Mouse (Mus musculus): ENCODE measurements around the gene Ccdc57.
"Not testable (repeated sequence)": the region's sequence is repeated elsewhere in the genome, so short reads cannot be mapped to it uniquely, and the experiment has no call there.

Ccdc57 gene

DNA sequence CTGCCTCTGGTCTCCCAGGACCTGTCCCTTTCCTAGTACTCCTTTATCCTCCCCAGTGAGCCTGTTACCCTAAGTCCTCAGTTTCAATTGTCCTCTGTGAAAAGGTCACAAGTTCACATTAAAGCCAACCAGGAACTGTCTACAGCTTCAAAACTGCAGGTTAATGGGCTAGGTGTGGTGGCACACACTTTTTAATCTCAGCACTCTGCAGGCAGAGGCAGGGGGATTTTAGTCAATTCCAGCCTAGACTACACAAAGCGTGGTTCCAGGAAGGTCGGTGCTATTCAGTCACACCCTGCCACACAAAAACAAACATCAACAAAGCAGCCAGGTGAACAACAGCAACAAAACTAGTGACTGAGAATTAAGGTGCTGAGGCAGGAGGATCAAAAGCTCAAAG is 81.1 kb downstream of the Ccdc57 start:
- DNase-seq (ENCODE audit: low spot score): no peak

DNA sequence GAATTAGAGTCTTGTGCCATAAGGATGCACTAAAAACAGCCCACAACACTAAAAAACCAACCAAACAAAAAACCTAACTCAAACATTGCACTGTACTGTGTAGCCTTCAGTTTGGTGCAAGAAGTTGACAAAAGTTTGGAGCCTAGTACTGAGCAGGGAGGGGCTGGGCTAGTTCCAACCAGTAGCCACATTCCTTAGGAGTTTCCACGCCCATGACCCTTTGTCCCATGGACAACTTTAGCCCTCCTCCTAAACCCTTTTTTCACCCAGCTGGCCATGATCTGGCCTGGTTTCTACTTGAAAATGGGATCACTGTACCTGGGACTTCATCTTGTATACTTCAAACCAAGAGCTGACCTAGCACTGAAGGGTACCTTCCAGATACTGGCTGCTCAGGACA is 81.5 kb downstream of the Ccdc57 start:
- DNase-seq (ENCODE audit: low spot score): peak; percentile 17

DNA sequence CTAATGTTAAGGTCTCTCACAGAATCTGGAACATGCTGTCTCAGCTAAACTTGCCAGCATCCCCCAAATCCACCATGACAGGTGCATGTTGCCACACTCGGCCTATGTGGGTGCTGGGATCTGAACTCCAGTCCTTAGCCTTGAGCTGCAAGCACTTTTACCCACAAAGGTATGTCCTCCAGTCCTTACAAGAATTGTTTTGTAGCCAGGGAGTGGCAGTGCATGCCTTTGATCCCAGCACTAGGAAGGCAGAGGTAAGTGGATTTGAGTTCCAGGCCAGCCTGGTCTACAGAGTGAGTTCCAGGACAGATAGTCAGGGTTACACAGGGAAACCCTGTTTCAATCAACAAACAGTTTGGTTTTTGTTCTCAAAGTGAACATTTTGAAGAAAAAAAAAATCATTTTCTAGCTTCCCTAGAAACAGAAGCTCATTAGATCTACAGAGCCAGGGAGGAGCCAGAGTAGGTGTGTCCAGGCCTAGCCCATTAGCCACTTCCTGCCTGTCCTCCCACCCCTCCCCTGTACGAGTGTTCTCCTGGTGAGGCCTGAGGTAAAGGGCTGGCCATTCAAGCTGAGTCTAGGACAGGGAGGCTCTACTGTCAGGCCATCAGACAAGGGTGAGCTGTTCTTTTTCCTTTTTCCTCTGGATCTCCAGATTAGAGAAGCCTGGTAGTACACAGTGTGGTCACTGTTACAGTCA is 82.2 kb downstream of the Ccdc57 start:
- peak; percentile 61 for DNase-seq (ENCODE audit: low spot score)

DNA sequence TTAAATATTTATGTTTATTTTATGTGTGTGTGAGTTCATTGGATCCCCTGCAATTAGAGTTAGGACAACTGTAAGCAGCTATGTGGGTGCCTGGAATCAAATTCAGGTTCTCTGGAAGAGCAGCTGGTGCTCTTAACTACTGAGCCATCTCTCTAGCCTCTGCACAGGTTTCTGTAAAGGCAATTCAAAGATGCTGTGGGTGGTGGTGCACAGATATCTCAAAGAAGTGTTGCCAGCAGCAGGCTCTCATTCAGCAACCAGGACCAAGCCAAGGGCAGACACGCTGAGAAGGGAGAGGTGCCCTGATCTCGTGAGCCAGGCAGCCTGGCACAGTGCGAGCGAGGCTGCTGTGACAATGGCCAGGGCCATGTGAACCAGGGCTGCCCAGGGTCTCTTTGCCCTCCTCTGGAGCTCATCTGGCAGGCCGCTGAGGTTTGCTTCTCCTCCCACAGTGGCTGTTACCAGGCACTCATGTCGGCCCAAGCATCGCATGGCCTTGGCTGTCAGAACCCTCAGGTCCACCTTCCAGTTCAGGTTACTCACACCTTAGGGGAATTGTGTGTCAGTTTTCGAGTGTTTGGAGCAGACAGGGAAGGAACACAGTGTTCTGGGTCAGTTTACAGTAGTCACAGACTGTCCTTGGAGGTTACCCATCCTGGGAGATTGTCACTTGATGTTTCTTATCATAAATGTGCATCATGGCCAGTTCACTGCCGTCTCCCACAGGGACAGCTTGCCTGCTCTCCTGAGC is 85.8 kb downstream of the Ccdc57 start:
- no peak for DNase-seq (ENCODE audit: low spot score)

DNA sequence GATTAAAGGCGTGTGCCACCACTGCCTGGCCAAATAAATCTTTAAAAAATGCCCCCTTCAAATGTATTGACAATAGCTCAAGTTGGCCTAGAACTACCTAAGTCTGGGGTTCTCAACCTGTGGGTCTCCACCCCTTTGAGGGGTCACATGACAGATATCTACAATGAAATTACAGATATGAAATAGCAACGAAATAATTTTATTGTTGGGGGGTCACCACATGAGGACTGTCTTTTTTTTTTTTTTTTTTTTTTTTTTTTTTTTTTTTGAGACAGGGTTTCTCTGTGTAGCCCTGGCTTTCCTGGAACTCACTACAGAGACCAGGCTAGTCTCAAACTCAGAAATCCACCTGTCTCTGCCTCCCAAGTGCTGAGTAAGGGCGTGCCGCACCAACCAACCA is 88.3 kb downstream of the Ccdc57 start:
- no peak for DNase-seq (ENCODE audit: low spot score)

DNA sequence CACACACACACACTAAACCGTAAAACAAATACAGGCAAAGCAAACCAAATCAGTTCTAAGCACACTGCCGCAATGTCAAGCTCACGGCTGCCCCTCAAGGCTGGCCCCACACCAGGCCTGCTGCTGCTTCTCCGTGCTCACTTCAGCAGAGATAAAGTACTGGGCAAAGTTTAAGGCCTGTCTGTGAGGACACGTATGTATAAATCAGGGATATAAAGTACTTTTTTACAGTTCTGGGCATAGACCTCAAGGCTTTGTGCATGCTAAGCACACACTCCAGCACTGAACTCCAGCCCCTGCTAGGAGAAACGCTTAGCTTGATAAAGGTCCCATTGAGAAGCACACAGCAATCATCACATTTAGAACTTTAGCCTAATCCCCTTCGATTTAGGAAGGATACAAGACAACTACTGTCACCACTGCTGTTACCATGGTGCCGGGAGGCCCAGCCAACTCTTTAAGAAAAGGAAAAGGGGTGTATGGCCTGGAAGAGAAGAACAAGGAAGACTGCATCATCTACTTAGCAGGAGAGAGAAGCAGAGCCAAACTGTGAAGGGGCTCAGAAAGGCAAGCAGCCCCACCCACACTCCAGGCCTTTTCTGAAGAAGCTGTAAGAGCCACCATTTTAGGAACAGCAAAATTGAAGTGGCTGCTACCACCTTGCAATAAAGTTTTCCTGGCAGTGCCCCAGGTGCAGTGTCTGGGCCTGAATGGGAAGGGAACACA is 99.0 kb downstream of the Ccdc57 start:
- DNase-seq (ENCODE audit: low spot score): peak; percentile 63

DNA sequence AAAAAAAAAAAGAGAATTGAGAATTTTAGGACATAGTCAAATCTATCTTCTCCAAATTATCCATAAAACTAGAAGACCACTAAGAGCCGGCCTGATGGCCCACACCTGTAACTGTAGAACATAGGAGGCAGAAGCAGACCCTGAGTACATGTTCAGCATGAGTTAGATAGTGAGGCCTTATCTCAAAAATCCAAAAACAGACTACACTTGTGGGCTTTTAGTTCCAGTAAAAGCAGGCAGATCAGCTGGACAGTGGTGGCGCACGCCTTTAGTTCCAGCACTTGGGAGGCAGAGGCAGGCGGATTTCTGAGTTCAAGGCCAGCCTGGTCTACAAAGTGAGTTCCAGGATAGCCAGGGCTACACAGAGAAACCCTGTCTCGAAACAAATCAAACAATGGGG is 99.7 kb downstream of the Ccdc57 start:
- DNase-seq (ENCODE audit: low spot score): not testable (repeated sequence)

DNA sequence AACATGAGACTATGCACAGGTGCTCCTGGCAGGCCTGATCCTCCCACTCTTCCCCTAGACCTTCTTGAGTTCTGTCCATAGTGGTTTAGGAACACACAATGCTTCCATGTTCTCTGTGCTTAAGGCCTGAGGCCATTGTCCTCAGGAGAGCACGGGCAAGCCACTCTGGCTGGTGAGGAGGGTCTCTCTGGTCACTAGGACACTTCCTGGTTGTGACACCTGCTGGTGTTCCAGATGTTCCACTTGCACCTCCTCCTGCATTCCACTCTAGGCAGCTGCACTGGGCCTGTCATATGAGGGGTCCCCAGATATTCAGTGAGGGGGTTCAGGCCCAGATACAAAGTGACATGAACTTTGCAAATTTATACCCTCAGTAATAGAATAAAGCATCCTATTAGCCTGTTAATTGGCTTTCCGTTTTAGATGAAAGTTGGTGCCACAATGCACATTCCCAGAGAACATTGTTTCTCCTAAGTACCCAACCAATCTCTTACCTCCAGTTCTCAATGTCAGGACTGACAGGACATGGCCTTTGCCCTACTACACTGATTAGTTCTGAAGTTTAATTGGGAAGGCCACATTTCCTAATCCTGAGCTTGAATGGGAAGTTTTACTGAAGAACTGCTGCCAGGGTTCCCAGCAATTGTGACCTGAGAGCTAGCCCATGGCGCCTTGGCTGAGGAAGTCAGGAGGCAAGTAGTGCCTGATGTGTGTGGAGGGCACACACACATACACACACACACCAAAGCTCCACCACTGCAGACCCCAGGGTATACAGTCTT is 100.8 kb downstream of the Ccdc57 start:
- DNase-seq (ENCODE audit: low spot score): no peak

DNA sequence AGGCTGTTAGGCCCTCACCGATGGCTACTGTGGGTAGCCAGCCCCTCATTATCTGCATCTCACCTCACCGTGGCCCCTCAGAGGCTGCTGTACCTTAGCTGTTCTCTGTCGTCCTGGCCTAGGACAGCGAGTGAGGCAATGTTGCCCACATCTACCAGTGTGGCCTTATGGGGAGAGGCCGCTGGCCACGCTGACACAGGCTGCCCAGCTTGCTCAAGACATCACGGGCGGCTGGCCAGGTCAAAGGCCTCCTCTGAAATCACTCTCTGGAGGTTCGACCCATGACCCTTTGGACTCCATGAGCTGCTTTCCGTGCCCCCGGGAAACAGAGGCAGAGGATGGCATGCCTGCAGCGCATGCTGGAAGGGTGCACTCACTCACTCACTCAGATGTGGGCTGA is 102.0 kb downstream of the Ccdc57 start:
- DNase-seq (ENCODE audit: low spot score): no peak

DNA sequence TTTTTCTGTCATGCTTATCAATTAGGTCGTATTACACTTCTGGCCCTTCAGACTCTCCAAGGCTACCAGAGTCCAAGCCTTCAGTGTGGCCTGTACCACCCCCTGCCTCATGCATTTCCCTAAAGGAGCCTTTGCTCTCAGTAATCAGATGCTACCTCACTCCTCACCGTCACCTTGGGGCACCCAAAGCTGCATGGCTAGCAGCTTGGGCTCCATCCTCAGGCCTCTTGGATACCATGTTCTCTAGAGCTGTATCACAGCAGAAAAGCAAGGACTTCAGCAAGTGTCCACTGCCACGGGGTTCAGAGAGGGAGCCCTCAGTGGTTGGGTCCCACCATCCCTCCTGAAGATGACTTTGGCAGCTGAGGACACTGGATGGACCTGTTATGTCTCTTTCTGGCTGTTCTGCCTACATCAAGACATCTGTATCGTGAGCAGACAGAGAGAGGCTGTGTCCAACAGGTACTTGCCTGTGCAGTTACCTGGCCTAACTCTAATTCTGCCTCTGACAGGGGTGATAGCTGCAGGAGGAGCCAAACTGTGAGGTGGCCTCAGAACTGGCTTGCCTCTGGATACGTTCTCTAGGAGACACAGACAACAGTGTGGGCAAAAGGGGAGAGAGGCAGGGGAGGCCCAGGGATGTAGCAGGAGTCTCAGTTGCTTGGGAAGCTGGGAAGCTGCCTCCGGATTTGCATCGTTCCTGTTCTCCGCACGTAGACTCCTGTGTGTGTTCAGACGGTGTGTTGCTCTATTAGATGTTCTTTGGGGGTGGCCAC is 102.7 kb downstream of the Ccdc57 start:
- no peak for DNase-seq (ENCODE audit: low spot score)

DNA sequence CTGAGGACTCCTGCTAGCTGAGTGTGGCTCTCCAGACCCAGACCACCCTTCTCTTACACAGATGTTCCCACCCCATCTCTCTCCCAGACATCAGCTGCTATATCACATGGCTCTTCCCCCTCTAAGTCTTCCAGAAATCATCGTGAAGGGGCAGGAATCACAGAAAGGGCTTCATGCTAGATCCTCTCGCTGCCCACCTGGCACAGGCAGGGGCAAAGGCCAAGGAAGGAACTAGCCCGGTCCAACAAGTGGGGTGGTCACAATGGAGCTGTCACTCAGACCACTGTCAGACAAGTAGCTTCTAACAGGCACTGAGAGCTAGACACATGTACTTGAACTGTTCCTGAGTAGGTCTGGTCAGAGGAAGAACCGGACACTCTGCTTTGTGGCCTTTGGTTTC is 104.3 kb downstream of the Ccdc57 start:
- no peak for DNase-seq (ENCODE audit: low spot score)

DNA sequence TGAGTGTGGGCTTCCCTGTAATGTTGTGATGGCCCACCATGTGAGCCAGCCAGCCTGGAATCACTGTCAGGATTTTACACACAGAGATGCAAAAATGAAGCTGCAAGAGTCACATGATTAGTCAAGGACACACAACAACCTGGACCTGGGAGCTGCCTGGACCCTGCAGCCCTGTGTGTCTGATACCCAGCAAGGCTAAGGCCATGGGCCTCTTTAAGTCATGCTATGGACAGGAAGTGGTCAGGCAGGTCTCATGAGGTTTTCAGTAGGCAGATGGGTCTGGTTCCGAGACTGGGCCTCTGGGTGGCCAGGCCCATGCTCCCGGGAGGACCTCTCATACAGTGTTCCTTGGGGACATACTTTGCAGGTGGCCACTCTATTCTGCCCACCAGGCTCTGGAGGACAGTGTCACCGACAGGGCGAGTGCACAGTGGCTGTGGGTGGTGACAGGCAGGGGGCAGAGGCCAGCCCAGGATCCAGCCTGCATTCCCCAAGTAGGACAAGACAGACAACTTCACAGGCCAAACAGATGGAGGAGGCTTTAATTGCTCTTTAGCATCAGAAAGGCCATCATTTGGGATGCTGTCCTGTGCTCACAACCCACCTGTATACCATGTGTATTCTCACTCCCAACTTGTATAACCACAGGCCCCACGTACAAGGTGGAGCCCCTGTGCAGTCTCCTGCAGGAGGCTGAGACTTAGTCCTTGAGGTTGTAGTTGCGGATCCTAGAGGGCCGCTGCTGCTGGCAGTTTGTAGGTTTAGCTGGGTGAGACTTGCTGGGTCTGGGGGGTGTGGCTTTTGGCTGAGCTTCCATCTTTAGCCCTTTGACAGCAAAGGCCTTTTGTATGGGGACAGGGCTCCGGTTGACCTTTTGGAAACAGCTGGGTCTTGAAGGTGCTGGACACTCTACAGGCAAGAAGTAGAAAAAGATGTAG is 106.4 kb downstream of the Ccdc57 start:
- DNase-seq (ENCODE audit: low spot score): no peak

DNA sequence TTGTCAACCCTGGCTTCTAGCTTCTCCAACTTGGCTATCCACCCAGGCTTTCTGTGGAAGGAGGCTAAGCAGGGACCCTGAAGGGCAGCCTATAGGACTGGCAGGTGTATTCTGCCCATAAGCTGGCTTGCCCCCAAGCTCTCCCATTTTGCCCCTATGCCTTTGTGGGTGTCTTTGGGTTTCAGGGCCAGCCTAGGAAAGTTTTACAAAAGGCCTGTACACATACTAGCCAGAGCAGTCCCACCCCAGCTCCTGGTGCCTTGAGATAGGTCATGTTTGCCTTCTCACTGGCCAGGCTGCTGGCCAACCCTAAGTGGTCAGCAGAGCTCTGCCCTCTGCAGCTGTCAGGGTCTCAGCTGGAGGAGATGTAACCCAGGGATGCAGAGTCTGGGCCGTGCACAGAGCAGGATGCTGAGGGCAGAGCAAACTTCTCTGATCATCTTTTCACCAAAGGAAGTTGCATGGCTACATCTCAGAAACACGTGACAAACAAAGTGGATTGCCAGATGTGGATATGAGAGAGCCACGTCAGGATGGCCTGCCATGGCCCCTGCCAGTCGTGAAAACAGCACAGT is 107.3 kb downstream of the Ccdc57 start:
- no peak for DNase-seq (ENCODE audit: low spot score)

DNA sequence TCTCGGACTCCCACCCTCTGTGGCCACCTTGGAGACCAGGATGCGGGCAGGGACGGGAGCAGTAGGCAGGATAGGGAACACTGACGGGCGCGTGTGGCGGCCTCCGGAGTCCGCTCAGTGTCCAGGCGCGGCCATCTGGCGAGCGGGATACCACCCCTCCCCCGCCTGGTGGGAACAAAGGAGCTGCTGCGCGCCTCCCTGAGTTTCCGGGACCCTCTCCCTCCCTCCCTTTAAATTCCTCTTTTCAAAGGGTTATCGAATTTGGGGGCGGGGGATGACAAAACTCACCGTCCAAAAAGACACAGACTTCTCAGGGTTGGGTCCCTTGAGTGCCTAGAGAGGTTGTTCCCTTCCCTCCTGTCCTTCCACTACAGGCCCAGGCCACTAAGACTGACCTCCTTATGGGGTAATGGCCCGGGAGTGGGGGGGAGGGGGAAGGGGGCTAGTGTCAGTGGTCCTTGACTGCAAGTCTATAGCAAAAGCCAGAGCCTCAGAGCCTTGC is 107.8 kb downstream of the Ccdc57 start:
- DNase-seq (ENCODE audit: low spot score): no peak

DNA sequence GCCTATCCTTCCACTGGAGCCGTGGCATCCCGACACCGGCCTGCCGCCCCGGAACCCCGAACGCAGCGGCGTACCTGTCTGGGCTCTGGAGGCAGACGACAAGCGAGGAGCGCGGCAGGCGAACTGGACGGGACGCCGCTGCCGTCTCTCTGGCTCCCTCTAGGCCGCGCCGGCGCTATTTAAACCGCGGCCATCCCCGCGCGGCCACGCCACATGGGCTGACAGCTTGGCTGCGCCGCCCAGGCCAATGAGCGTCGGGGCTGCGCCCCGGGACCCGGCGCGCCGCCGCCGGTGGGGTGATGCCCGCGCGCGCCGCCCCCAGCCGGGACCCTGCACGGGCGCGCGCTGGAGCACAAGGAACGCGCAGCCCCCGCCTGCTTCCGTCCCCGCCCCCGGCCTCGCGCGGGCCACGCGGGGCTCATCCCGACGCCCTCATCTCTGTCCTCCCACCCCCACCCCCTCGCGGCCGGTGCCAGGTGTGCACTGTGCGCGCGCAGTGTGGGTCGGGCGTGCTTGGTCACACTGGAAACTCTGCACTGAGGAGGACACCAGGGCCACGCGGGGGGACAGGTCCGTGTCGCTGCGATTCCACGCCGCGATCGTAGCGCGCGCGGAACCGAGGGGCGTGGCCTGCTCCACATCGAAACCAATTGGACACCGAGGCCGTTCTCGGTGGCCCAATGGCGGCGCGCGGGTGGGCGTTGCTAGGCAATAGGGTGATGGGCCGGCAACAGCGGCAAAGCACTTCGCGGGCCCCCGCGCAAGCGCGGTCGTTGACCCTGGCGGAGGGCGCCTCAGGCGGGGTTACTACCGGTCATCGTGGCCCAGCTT is 108.5 kb downstream of the Ccdc57 start, which contains the start of gene Fasn:
Fasn (minus strand) TSS at position 592 of the 831 bp plus-strand sequence.
- DNase-seq (ENCODE audit: low spot score): peak; percentile 96

DNA sequence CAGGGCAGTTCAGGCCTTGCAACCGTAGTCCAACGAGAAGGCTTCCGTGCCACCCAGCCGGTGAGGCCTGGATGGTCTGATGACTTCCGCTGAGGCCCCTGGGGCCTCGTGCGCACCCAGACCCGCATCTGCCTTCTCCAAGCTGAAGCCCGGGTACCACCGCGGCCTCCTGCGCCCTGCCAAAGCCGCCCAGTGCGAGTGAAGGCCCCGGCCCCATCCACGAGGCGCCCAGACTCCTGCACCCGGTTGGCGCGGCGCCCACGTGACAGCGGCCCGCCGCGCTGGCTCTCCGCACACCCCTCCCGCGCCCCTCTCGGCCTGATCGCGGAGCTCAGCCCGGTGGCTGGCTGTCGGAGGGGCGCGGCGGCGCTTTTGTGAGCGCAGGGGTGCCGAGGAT is 109.1 kb downstream of the Ccdc57 start:
- DNase-seq (ENCODE audit: low spot score): no peak

DNA sequence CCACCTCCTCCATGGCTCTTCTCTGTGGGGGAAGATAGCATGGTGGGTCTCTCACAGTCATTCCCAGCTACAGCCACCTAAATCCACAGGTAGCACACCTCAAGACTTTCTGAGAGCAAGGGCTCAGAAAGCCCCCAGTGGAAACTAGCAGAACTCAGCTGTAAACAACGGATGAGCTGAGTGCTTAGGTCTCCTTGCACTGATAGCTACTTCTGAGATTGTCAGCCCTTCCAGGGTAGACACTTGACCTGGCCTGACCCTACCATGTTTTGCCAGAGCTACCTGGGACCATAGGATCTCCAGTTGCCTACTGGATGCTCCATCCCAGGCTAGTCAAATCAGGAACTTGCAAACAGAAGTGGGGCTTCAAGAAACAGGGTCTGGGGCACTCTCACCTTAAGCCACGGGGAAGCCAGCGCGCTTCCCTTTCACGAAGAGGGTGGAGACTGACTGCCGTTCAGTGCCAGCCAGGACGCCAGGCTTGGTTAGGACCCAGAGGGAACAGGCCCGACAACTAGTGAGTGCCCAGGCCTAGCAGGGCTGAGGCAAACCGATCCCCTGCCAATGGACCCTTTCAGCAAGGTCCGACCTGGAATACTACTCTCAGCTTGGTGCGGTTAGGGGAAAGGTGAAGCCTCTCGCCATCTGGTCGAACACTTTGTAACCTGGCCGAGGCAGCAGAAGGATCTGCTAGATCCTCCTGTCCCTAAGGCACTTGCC is 109.7 kb downstream of the Ccdc57 start:
- DNase-seq (ENCODE audit: low spot score): no peak

DNA sequence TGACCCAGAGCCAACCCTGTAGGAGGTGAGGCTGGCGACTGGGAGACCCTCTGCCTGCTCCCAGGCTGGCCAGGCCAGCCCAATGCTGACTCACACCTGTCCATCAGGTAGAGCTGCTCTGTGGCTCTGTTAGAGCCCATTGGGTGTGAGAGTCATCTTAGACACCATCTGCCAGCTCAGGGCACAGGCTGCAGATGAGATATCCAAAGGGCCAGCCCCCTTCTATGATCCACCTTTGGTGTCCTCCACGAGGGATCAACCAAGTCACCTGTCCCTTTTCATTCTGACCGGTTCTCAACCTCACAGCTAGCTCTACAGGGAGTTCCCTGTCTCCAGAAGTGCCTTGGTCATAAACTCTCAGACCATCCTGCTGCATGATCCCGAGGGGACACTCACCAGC is 110.4 kb downstream of the Ccdc57 start:
- DNase-seq (ENCODE audit: low spot score): no peak
